Mouse (Mus musculus) heart, adult 2 months (tissue): Measurements from ENCODE around the gene Prr36.

ENCODE experiments used
- CTCF ChIP-seq: fragments of 200-600 bp; IDR thresholded peaks from 2 replicates; pipeline ENCODE4 v1.8.1; 2022; ENCODE audit warnings: antibody characterized with exemption, mild to moderate bottlenecking, moderate library complexity
- EP300 ChIP-seq: fragments of 200-500 bp; IDR thresholded peaks from 2 replicates; pipeline ENCODE4 v1.6.1; 2011; ENCODE audit warnings: low read depth, low read length, control low read depth; ENCODE audit not compliant: insufficient read depth
- POLR2A ChIP-seq: fragments of 200-500 bp; IDR thresholded peaks from 2 replicates; pipeline ENCODE4 v1.6.1; 2011; ENCODE audit warnings: mild to moderate bottlenecking, low read depth, low read length, control low read depth; ENCODE audit not compliant: insufficient read depth

DNA sequence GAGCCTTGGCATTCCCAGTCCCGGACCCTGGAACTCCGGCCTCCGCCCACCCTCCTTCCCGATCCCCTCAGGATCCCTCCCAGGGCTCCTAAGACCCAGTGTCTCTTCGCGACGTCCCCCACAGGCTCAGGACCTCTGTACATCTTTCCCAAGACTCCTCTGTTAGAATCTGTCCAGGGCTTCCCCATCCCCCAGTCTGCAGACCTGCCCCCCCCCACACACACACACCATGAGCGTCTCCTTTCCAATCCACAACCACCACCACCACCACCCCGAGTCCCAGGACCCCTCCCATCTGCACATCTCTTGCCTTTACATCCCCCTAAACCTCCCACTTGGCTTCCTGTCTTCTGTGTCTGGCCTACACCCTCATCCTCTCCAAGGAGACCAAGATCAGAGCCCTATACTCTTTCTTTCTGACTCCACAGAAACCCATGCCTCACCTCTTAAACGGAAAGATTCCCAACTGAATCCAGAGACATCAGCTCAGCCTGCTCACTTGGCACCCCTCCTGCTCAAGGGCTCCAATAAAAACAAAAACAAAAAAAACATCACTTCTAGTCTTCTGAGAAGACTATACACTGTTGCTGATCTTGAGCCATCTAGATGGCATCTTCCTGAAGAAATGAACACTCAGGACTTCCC lies 50.3 kb downstream of the Prr36 start:
- TF ChIP-seq POLR2A (no peak), CTCF (no peak), EP300 (no peak)
